Mouse (Mus musculus) layer of hippocampus, postnatal 25 days (tissue): Measurements from ENCODE around the gene Fosl2. TPM values are rescaled to one million over a fixed set of nuclear protein-coding genes. Genes with fewer than 3 reads are reported as not detected.
"Not testable (repeated sequence)": the region's sequence is repeated elsewhere in the genome, so short reads cannot be mapped to it uniquely, and the experiment has no call there.

Source experiments
- DNase-seq, 2 experiments: peaks; one replicate each; pipeline ENCODE4 v3.0.0; 2022; ENCODE audit warnings: mixed read lengths in 2 of 2, low spot score in 1 of 2; ENCODE audit errors: extremely low spot score in 1 of 2
- total RNA-seq, 2 experiments: library from RNA; stranded (reverse); gene quantifications; 2 replicates each; pipeline ENCODE4 v1.2.3; 2021

Fosl2 gene
- total RNA-seq, 2 experiments from 2014 or later, result 47.6 to 48.4 TPM

DNA sequence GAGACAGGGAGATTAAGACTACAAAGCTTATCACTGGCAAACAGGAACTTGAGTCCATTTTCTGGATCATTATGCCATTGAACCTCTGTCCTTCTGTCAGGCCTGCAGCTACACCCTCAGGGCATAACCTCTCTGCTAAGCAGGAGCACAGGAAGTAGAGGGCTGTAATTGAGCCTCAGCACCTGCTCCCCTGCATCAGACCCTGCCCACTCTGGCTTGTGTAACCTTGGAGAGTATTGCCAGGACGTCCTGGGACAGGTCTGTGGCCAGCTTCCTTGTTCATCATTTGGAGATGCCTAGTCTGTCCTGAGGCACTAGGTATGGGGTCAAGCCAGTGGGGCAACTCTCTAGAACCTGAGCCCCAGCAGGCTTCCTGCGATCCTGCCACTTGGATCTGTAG is 36.6 kb downstream of the Fosl2 start:
- no peak for DNase-seq

- DNase-seq, result no peak
These were observed 41.2 kb downstream of the Fosl2 start for GRCm38 (mm10) chr5:32176800-32177199.

GRCm38 (mm10) chr5:32177737-32178136 is 42.1 kb downstream of the Fosl2 start:
- no peak for DNase-seq

DNA sequence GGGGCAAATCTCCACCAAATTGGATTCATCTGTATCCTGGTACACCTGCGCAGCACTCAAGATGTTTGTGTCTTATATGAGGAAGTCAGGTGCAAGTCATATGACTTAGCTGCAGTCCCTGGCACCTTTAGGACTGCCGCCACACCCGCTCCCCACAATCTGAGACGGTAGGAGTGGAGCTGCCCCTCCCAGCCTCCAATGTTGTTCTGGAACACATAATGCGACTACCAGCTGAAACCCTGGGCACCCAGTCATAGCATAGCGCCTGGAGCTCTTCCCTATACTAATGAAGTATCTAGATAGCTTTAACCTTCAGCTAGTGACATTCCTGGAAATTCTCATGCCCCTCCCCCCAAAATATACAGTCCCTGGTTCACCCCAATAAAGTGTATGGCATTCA is 43.1 kb downstream of the Fosl2 start:
- not testable (repeated sequence) for DNase-seq

- DNase-seq, result no peak
These were observed 47.5 kb downstream of the Fosl2 start for GRCm38 (mm10) chr5:32182885-32183629.

GRCm38 (mm10) chr5:32187717-32188116 is 52.1 kb downstream of the Fosl2 start:
- no peak for DNase-seq

DNA sequence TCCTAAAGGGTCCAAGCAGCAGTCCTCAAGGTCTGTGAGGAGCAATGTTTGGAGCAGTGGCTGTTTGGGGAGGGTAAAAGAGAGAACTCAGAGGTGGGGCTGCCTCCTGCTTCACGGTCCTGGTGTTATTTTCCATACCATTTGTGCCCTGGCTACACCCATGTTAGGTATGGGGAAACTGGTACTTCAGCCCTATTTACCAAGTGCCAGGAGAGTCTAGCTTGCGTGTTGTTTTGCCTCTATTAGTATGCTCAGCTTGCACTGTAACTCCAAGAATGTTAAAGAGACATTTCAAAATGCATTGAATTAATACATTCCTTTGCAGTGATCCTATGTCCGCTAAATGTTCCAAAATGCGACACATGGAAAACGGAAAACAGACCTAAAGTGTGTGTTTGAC is 55.7 kb downstream of the Fosl2 start:
- no peak for DNase-seq

DNA sequence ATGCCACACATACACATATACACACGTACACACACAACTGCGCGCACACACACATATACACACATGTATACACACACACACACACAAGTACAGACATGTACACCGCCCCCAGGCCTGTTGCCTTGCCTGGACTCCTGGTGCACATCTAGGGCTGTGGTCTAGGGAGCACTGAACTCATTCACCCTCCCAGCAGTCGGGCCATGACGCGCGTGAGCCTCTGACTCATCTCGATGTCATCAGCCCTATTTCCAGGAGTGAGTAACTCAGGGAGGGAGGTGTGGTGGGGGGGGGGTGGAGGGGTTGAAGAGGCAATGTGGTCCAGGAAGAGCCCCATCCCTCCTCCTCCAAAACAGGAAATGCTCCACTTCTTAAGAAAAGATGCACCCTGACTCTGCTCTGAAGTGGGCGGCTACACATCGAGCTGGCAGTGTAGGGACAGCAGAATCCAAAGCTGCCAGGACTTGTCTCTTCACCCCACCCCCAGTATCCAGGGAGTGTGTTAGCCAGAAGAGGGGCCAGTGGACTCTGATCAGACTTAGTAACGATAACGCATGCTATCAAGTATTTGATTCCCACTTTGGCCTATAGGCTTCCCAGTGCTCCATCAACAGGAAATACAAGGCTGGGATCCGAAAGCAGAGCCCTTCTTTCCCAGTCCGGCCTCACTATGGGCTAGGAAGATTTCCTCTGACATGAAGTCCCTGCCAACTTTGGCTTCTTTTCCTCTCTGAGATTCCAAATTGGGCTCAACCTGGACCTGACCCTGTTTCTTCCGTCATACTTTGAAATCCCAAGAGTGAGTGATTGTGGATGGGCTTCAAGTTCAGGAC is 56.6 kb downstream of the Fosl2 start:
- no peak for DNase-seq

DNA sequence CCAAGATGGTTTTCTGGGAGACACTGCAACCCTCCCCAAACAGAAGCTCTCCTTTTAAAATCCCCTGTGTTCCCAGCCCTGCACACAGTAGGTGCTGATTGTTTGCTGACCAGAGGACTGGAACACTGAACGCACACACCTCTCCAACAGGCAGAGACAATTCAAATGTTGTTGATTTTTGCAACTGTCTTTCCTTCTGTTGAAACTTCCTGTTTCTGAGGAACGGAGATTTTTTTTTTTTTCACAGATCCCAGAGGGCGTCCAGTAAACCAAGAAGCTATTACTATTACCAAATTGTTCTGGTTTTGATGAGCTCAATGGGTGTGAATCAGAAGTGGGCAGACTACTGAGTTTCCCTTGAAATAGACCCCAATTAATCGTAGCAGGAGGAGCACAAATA is 58.6 kb downstream of the Fosl2 start:
- DNase-seq, result no peak

- DNase-seq, result no peak
These were observed 60.4 kb downstream of the Fosl2 start for GRCm38 (mm10) chr5:32195857-32196609.

GRCm38 (mm10) chr5:32197698-32198097 is 62.1 kb downstream of the Fosl2 start:
- peak; percentile 90 to 96 for DNase-seq

GRCm38 (mm10) chr5:32199136-32199535 is 63.5 kb downstream of the Fosl2 start:
- DNase-seq, result no peak

GRCm38 (mm10) chr5:32199594-32199993 is 64.0 kb downstream of the Fosl2 start:
- DNase-seq, result no peak

DNA sequence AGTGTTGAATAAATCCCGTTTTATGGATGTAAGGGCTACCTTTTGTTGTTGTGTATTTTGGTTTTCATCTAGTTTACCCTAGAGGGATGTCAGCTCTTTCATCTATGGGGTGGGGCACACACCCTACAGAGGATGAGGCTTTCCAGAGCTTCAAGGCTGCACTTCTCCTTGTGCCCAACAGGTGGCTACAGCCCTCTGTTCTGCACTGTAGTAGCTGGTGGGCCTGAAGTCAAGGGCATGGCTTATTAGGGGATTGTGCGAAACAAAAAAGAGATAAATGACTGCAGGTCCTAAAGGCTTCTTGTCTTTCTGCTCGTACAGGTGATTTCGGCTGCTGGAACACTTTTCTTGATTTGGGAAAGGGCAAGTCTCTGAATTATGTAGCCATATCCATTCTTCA is 69.1 kb downstream of the Fosl2 start:
- no peak for DNase-seq

GRCm38 (mm10) chr5:32206726-32207125 is 71.1 kb downstream of the Fosl2 start:
- DNase-seq, result peak in 1 of 2 experiments; percentile 14

Other genes with a start within 250 kb of the Fosl2 start
- 1 to 10 TPM in 1 of 2 experiments, under 1 TPM in 1; 0.42 to 1.2 TPM for gene Plb1, start 96.9 kb downstream of the Fosl2 start, total RNA-seq